Mouse (Mus musculus): ENCODE measurements around the gene Dlg2. TPM values are rescaled to one million over a fixed set of nuclear protein-coding genes. Genes with fewer than 3 reads are reported as not detected.

Dlg2 gene
- polyA plus RNA-seq, 1 experiment from 2014 or later = 10.0 TPM

GRCm38 (mm10) chr7:91853653-91854052 lies 1377.2 kb downstream of the Dlg2 start:
- no peak for ATAC-seq (ENCODE audit: insufficient number of reproducible peaks, insufficient read depth, low FRiP score, low read depth)
- no peak overlapping the region for H3K4me3 ChIP-seq (ENCODE audit: control insufficient read depth in 1 of 2, insufficient read depth in 1 of 2, low read depth in 1 of 2, low read length in 2 of 2)
- H3K4me2 ChIP-seq (ENCODE audit: low read length) = no peak overlapping the region
- no peaks in the 10 kb centered on the region for H3K4me1 ChIP-seq (ENCODE audit: control insufficient read depth in 2 of 2, insufficient read depth in 2 of 2, low read length in 2 of 2)
- WGBS = 54% methylated on average over 4 of the region's 4 CpGs
- H3K9me3 ChIP-seq (ENCODE audit: control insufficient read depth, low read length) = no peaks in the 10 kb centered on the region
- no peaks in the 10 kb centered on the region for H3K36me3 ChIP-seq (ENCODE audit: control insufficient read depth, insufficient read depth, low read length)
- H3K27me3 ChIP-seq (ENCODE audit: control insufficient read depth, insufficient read depth, low read length) = no peaks in the 10 kb centered on the region
- H3K27ac ChIP-seq (replicated peaks in 1 of 2; ENCODE audit: control insufficient read depth in 1 of 2, insufficient read depth in 1 of 2, low read depth in 2 of 2, low read length in 2 of 2) = no peak overlapping the region
- H3K9ac ChIP-seq (ENCODE audit: low read length) = no peak overlapping the region

DNA sequence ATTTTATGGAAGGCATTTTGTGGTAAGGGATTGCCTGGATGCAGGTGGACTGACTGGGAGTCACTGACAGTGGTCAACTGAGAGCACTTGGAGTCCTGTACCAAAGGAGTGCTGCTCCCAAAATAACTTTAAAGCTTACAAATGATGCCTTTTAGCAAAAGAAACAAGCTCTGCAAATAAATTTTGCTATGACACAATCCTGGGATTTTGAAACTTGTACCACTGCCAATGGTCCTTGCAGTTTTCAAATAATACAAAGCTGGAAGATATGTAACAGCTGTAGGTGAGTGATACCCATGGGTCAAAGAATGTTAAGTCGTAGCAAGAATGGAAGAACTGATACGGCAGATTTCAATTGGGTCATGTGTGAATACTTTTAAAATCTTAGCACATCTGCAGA lies 1380.5 kb downstream of the Dlg2 start:
- ATAC-seq (ENCODE audit: insufficient number of reproducible peaks, insufficient read depth, low FRiP score, low read depth) = no peak
- no peaks in the 10 kb centered on the region for H3K4me1 ChIP-seq (ENCODE audit: control insufficient read depth in 2 of 2, insufficient read depth in 2 of 2, low read length in 2 of 2)
- no peaks in the 10 kb centered on the region for H3K9me3 ChIP-seq (ENCODE audit: control insufficient read depth, low read length)
- no peak overlapping the region for H3K9ac ChIP-seq (ENCODE audit: low read length)
- no peak overlapping the region for H3K4me2 ChIP-seq (ENCODE audit: low read length)
- H3K27ac ChIP-seq (replicated peaks in 1 of 2; ENCODE audit: control insufficient read depth in 1 of 2, insufficient read depth in 1 of 2, low read depth in 2 of 2, low read length in 2 of 2) = no peak overlapping the region
- 72% methylated on average over 2 of the region's 2 CpGs for WGBS
- no peak overlapping the region for H3K4me3 ChIP-seq (ENCODE audit: control insufficient read depth in 1 of 2, insufficient read depth in 1 of 2, low read depth in 1 of 2, low read length in 2 of 2)
- H3K36me3 ChIP-seq (ENCODE audit: control insufficient read depth, insufficient read depth, low read length) = no peaks in the 10 kb centered on the region
- no peaks in the 10 kb centered on the region for H3K27me3 ChIP-seq (ENCODE audit: control insufficient read depth, insufficient read depth, low read length)

DNA sequence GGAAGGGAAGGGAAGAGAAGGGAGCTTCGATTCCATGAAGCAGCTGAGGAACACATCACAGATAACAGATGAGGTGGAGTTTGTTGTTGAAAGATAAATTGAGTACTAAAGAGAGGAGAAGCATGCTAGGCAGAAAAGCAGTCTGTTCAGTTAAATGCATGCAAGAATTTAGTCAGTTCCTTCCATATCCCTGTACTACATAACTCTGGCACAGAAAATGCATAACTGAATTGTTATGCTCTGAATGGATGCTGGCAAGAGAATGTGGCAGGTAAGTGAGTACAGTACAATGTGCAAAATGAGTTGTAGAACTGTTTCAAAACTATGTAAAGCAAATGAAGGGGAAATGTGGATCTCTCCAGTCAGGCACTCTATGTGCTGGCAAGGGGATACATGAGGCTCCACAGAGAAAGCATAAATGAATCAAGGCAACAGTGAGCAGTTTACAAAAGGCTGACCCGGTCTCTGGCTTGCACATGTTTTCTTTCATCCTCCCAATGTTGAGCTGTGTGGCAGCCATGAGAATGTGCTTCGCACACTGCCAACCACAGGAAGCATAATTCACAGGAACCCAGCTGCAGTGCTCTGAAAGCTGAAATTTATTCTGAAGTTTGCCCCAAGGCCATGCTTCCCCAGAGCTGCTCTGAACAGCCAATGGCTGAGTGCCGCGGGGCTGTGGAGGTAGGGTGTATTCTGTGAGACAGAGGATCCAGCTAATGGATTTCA lies 1386.5 kb downstream of the Dlg2 start:
- Histone ChIP-seq H3K4me1 (ENCODE audit: control insufficient read depth in 2 of 2, insufficient read depth in 2 of 2, low read length in 2 of 2) (no peaks in the 10 kb centered on the region), H3K4me2 (ENCODE audit: low read length) (no peak overlapping the region), H3K9ac (ENCODE audit: low read length) (no peak overlapping the region), H3K4me3 (ENCODE audit: control insufficient read depth in 1 of 2, insufficient read depth in 1 of 2, low read depth in 1 of 2, low read length in 2 of 2) (no peak overlapping the region), H3K36me3 (ENCODE audit: control insufficient read depth, insufficient read depth, low read length) (no peaks in the 10 kb centered on the region), H3K9me3 (ENCODE audit: control insufficient read depth, low read length) (no peaks in the 10 kb centered on the region), H3K27me3 (ENCODE audit: control insufficient read depth, insufficient read depth, low read length) (no peaks in the 10 kb centered on the region), H3K27ac (replicated peaks in 1 of 2; ENCODE audit: control insufficient read depth in 1 of 2, insufficient read depth in 1 of 2, low read depth in 2 of 2, low read length in 2 of 2) (no peak overlapping the region)
- ATAC-seq (ENCODE audit: insufficient number of reproducible peaks, insufficient read depth, low FRiP score, low read depth) = no peak
- 74% methylated on average over 5 of the region's 5 CpGs for WGBS

DNA sequence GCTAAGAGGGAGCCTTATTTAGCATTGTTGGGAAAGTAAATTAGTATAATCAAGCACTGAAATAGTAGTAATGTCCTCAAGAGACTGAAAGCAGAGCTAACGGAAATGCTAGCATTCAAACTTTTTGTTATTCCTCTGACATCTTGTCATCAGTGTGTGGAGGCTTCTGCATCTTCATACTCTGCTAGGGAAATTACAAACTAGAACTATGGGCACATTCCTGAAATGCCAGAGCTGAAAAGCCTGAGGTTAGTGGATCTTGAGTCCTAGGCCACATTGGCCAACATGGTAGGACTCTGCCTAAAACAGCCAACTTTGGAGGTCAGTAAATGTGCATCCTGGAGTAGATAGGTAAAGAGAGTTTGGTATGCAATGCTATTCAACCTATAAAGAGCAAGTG lies 1392.4 kb downstream of the Dlg2 start:
- no peak overlapping the region for H3K27ac ChIP-seq (replicated peaks in 1 of 2; ENCODE audit: control insufficient read depth in 1 of 2, insufficient read depth in 1 of 2, low read depth in 2 of 2, low read length in 2 of 2)

DNA sequence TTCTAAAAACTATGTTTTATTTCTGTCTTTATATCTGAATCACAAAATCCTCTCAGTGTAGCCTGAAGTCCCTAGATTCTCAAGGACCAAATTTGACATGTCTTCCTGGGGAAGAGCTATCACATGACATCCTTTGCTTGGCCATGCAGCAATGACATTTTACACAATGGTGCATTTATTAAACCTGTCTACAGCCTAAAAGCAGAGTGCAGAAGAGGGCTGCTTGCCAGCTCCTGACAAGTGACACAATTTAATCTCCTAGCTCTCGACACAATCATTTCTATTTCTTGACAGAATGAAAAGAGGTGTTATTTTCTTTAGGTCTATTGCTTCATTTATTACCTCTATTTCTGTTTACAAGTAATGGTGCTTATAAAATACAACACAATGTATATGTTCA lies 1400.4 kb downstream of the Dlg2 start:
- no peak for ATAC-seq (ENCODE audit: insufficient number of reproducible peaks, insufficient read depth, low FRiP score, low read depth)
- no peak overlapping the region for H3K27ac ChIP-seq (replicated peaks in 1 of 2; ENCODE audit: control insufficient read depth in 1 of 2, insufficient read depth in 1 of 2, low read depth in 2 of 2, low read length in 2 of 2)
- H3K9ac ChIP-seq (ENCODE audit: low read length) = no peak overlapping the region
- no peaks in the 10 kb centered on the region for H3K36me3 ChIP-seq (ENCODE audit: control insufficient read depth, insufficient read depth, low read length)
- H3K4me1 ChIP-seq (ENCODE audit: control insufficient read depth in 2 of 2, insufficient read depth in 2 of 2, low read length in 2 of 2) = no peaks in the 10 kb centered on the region
- no peak overlapping the region for H3K4me2 ChIP-seq (ENCODE audit: low read length)
- WGBS = 17% methylated on average over 1 of the region's 1 CpGs
- no peaks in the 10 kb centered on the region for H3K27me3 ChIP-seq (ENCODE audit: control insufficient read depth, insufficient read depth, low read length)
- H3K4me3 ChIP-seq (ENCODE audit: control insufficient read depth in 1 of 2, insufficient read depth in 1 of 2, low read depth in 1 of 2, low read length in 2 of 2) = no peak overlapping the region
- no peaks in the 10 kb centered on the region for H3K9me3 ChIP-seq (ENCODE audit: control insufficient read depth, low read length)

More for the DNA sequence above, 1392.4 kb downstream of the Dlg2 start:
- no peak for ATAC-seq (ENCODE audit: insufficient number of reproducible peaks, insufficient read depth, low FRiP score, low read depth)
- WGBS = 55% methylated on average over 1 of the region's 1 CpGs
- H3K4me3 ChIP-seq (ENCODE audit: control insufficient read depth in 1 of 2, insufficient read depth in 1 of 2, low read depth in 1 of 2, low read length in 2 of 2) = no peak overlapping the region
- no peaks in the 10 kb centered on the region for H3K27me3 ChIP-seq (ENCODE audit: control insufficient read depth, insufficient read depth, low read length)
- no peaks in the 10 kb centered on the region for H3K36me3 ChIP-seq (ENCODE audit: control insufficient read depth, insufficient read depth, low read length)
- H3K9me3 ChIP-seq (ENCODE audit: control insufficient read depth, low read length) = no peaks in the 10 kb centered on the region
- H3K4me1 ChIP-seq (ENCODE audit: control insufficient read depth in 2 of 2, insufficient read depth in 2 of 2, low read length in 2 of 2) = no peaks in the 10 kb centered on the region
- no peak overlapping the region for H3K9ac ChIP-seq (ENCODE audit: low read length)
- no peak overlapping the region for H3K4me2 ChIP-seq (ENCODE audit: low read length)

DNA sequence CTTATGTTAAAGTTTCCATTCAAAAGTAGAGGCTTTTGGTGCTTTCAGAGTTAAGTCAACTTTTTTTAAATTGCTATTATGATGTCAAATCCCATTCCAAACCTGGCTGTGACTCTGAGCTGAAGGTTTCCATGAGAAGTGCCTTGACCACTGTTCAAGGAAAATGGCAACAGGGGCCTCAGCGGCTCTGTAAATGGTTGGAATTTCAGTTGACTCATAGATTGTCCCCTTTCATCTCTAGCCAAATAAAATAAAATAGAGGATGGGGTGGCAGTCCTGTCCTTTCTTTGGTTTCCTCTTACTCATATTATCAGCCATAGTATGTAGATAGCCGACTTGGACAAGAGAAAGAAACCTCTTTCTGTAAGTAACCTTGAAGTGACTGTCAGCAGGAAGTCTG lies 1401.3 kb downstream of the Dlg2 start:
- H3K9ac ChIP-seq (ENCODE audit: low read length) = no peak overlapping the region
- H3K27me3 ChIP-seq (ENCODE audit: control insufficient read depth, insufficient read depth, low read length) = no peaks in the 10 kb centered on the region
- no peaks in the 10 kb centered on the region for H3K9me3 ChIP-seq (ENCODE audit: control insufficient read depth, low read length)
- WGBS = 49% methylated on average over 2 of the region's 2 CpGs
- ATAC-seq (ENCODE audit: insufficient number of reproducible peaks, insufficient read depth, low FRiP score, low read depth) = no peak
- H3K4me1 ChIP-seq (ENCODE audit: control insufficient read depth in 2 of 2, insufficient read depth in 2 of 2, low read length in 2 of 2) = no peaks in the 10 kb centered on the region
- no peak overlapping the region for H3K4me2 ChIP-seq (ENCODE audit: low read length)
- H3K27ac ChIP-seq (replicated peaks in 1 of 2; ENCODE audit: control insufficient read depth in 1 of 2, insufficient read depth in 1 of 2, low read depth in 2 of 2, low read length in 2 of 2) = no peak overlapping the region
- no peaks in the 10 kb centered on the region for H3K36me3 ChIP-seq (ENCODE audit: control insufficient read depth, insufficient read depth, low read length)
- H3K4me3 ChIP-seq (ENCODE audit: control insufficient read depth in 1 of 2, insufficient read depth in 1 of 2, low read depth in 1 of 2, low read length in 2 of 2) = no peak overlapping the region

DNA sequence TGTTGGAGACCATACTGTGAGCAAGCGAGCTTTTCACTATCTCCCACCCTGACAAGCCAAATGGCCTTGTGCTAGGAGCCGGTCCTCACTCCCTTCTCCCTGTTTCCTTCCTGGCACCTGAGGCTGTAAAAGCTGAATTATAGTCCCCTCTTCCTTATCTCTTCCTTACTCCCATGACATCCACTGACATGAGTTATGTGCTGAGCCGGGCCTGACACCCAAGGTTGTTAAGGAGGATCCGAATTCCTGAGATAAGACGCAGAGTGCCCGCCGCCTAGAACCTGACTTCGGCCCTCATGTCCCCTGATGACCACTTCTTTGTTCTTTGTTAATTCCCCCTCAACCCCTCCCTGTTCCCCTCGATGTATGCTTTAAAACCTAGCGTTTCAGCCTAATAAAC lies 1409.9 kb downstream of the Dlg2 start:
- H3K36me3 ChIP-seq (ENCODE audit: control insufficient read depth, insufficient read depth, low read length) = no peaks in the 10 kb centered on the region
- H3K4me1 ChIP-seq (ENCODE audit: control insufficient read depth in 2 of 2, insufficient read depth in 2 of 2, low read length in 2 of 2) = no peaks in the 10 kb centered on the region
- no peaks in the 10 kb centered on the region for H3K9me3 ChIP-seq (ENCODE audit: control insufficient read depth, low read length)
- H3K4me2 ChIP-seq (ENCODE audit: low read length) = no peak overlapping the region
- no peaks in the 10 kb centered on the region for H3K27me3 ChIP-seq (ENCODE audit: control insufficient read depth, insufficient read depth, low read length)
- 45% methylated on average over 10 of the region's 10 CpGs for WGBS
- ATAC-seq (ENCODE audit: insufficient number of reproducible peaks, insufficient read depth, low FRiP score, low read depth) = no peak
- no peak overlapping the region for H3K4me3 ChIP-seq (ENCODE audit: control insufficient read depth in 1 of 2, insufficient read depth in 1 of 2, low read depth in 1 of 2, low read length in 2 of 2)
- no peak overlapping the region for H3K27ac ChIP-seq (replicated peaks in 1 of 2; ENCODE audit: control insufficient read depth in 1 of 2, insufficient read depth in 1 of 2, low read depth in 2 of 2, low read length in 2 of 2)
- H3K9ac ChIP-seq (ENCODE audit: low read length) = no peak overlapping the region

GRCm38 (mm10) chr7:91893991-91894390 lies 1417.5 kb downstream of the Dlg2 start:
- WGBS = 79% methylated on average over 8 of the region's 8 CpGs
- H3K4me3 ChIP-seq (ENCODE audit: control insufficient read depth in 1 of 2, insufficient read depth in 1 of 2, low read depth in 1 of 2, low read length in 2 of 2) = no peak overlapping the region
- H3K4me1 ChIP-seq (ENCODE audit: control insufficient read depth in 2 of 2, insufficient read depth in 2 of 2, low read length in 2 of 2) = no peaks in the 10 kb centered on the region

More at GRCm38 (mm10) chr7:91893991-91894390, 1417.5 kb downstream of the Dlg2 start:
- no peak overlapping the region for H3K27ac ChIP-seq (replicated peaks in 1 of 2; ENCODE audit: control insufficient read depth in 1 of 2, insufficient read depth in 1 of 2, low read depth in 2 of 2, low read length in 2 of 2)
- H3K9ac ChIP-seq (ENCODE audit: low read length) = no peak overlapping the region
- no peaks in the 10 kb centered on the region for H3K27me3 ChIP-seq (ENCODE audit: control insufficient read depth, insufficient read depth, low read length)
- no peaks in the 10 kb centered on the region for H3K9me3 ChIP-seq (ENCODE audit: control insufficient read depth, low read length)
- H3K36me3 ChIP-seq (ENCODE audit: control insufficient read depth, insufficient read depth, low read length) = no peaks in the 10 kb centered on the region
- H3K4me2 ChIP-seq (ENCODE audit: low read length) = no peak overlapping the region
- ATAC-seq (ENCODE audit: insufficient number of reproducible peaks, insufficient read depth, low FRiP score, low read depth) = no peak
